Mouse (Mus musculus) cerebellum, postnatal 14 days (tissue): Measurements from ENCODE around the gene Plk1.

Experiments
- DNase-seq, 2 experiments: peaks; one replicate each; pipeline ENCODE4 v3.0.0; 2021; ENCODE audit warnings: mixed read lengths in 2 of 2

The Plk1 gene

DNA sequence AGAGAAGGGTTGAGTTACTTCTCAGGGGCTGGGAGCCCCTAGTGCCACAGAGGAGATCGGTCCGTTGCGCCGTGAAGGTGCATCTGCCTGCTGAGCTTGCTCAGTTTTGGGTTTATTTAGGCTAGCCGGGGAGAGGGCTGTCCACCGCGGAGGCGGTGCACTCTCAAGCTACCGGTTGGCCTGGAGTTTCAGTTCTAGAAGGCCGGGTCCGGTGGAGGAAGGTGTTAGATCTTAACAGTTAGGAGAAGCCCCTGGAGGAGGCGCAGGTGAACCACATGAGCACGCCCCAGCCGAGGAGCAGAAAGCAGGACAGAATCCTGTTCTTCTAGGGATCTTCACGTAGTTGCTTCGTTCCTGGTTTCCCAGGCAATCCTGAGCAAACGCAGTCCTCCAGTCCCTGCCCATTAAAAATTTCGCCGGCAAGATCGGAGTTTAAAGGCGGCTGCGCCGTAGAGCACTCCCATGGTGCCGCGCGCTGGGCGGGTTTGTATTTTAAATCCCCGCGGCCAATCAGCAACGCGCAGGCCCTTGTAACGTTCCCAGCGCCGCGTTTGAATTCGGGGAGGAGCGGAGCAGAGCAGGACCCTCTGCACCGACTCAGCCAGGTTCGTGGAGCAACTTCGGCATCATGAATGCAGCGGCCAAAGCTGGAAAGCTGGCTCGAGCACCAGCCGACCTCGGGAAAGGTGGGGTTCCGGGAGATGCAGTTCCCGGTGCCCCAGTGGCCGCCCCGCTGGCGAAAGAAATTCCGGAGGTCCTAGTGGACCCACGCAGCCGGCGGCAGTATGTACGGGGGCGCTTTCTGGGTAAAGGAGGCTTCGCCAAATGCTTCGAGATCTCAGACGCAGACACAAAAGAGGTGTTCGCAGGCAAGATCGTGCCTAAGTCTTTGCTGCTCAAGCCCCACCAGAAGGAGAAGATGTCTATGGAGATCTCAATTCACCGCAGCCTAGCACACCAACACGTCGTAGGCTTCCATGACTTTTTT is at the start of gene Plk1:
TSS of gene Plk1 (plus strand) at position 525 of the 988 bp plus-strand sequence.
- DNase-seq = peak; percentile 83 to 85

DNA sequence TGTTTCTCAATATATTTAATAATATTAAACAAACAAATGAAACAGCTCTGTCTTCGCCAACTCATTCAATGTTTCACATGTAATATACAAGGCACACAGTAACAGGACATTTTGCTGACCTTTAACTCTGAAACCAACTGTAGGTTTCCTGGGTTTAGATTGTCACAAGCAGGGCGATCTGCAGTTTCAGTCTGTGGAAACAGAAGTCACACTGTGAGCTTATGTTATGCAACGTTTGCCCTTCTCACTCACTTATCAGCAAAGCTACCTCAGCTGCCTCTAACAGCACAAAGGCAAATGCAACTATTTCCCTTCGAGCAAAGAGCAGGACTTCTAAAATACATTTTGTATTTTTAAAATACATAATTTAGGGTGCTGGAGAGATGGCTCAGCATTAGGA is 35.7 kb upstream of the Plk1 start:
- no peak for DNase-seq

DNA sequence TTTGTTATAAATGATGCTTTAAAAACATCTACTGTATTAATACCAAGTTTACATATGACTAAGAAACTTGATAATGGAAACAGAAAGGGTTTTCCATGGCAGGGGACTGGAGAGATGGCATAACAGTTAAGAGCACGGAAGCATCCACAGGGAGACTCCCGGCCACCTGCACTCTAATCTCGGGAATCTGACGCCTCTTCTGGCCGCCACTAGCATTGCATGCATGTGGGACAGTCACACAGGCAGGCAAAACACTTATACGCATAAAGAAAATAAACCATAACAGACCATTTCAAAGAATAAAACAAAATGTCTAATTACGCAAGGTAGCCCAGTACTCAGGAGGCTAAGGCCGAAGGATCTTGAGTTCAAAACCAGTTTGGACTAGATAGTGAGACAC is 33.6 kb upstream of the Plk1 start:
- no peak for DNase-seq

DNA sequence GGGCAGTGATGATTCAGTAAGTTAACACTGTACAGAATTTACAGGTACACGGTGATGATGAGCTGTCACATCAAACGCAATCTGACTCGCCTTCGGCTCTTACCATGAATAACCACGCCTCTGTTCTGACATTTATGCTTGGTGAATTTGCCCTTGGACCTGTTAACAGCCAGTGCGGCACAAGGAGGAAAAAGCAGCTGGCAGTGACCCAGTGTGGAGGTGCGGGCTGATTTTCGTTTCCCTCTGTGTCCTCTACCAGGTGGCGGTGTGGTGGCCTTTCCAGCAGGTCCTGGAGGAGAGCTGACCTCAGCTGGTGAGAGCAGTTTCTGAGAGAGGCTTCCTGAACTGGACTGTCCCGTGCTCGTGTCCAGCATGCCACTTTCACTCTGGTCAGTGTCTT is 32.3 kb upstream of the Plk1 start:
- DNase-seq = no peak

DNA sequence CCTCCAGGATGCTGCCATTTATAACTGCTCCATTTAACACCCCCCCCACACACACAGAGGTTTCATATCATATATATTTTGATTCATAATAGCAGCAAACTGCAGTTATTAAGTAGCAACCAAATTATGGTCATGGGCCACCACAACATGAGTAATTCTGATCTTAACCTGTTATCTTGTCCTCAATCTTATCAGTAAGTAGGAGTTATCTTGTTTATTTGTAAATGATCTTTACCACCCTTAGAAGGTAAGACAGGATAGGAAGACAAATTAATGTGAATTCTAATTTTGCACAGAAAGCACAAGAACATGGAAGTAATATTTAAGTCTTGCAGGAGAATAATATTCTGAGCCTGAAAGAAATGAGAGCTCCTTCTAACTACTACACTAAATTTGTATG is 27.4 kb upstream of the Plk1 start:
- DNase-seq = no peak

DNA sequence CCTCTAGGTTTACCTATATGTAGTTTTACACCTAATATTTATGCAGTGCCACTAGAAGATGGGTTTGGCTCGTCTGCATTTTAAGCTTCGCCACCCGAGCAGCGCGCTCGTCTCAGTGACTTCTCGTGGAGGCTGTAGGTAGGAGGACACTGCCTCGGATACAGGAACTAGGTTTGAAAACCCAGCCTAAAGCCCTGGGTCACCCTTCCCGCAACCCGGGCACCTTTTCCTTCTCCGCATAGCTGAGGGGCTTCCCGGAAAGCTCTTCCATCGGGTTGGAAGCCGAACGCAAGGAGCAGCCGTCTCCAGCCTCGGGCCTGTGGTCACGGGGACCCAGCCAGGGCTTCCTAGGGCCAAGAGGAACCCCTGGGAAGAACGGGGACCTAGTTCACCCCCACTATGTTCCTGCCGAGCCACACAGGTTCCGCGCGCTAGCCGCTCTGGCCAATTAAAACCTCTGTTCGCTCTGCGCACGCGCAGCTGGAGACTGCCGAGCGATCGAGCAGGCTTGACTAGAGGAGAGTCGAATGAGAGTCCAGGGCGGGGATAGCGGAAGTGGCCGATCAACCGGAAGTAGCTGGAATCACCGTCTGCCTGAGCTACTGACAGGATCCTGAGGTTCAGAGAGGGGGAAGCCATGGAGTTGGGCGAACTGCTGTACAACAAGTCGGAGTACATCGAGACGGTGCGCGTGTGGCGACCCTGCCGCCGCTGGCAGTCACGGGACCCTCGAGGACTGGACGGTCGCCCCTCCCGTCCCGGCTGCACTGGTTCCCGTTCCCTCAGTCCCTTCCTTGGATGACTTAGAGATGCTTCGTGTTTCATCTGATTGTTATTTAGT is 26.5 kb upstream of the Plk1 start, which contains the start of the genes Palb2 and Dctn5:
TSS of gene Palb2 (minus strand) at position 489 of the 841 bp plus-strand sequence.
TSS of gene Dctn5 (plus strand) at position 545 of the 841 bp plus-strand sequence.
- DNase-seq = peak; percentile 98

DNA sequence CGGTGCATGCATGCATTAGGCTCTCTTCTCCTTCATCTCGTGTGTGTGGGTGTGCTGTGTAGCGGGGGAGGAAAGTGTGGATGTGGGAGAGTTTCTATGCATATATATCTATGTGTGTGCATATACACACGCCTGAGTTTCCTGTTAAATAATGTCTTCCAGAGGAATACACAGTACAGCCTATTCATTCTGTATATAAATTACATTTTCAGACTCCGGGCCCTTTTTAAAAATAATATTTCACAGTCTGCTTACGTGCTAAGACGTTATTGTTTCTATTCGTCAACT is 26.0 kb upstream of the Plk1 start:
- DNase-seq = no peak

DNA sequence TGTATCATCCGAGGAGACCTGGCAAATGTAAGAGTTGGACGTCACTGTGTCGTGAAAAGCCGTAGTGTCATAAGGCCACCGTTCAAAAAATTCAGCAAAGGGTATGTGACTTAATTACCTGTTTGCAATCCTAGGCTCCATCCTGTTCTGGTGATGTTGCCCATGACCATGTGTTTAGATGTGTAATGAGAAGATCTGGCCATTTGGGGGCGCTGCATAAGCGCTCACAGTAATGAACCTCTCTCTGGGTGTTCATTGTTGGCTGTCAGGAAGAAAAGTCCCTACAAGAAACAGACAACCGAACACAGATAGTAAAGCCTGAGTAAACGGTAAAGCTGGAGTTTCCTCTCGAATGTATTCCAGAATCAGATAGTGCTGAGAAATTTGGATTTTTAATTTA is 24.2 kb upstream of the Plk1 start:
- DNase-seq = peak; percentile 10 to 46

DNA sequence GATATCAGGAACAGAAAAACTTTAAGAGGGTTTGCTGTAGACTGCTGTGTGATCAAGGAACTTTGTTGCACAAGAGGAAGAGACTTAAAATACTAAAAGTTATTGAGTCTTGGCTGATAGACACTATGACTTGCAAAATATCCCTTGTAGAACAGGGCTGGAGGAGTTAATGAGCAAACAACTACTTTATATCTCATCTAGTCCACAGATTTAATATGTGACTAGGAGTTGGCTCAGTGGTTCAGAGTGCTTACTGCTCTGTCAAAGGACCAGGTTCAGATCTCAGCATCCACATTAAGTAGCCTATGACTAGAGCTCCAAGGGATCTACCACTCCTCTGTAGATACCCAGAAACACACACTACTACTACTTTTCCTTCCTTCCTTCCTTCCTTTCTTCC is 22.2 kb upstream of the Plk1 start:
- no peak for DNase-seq

DNA sequence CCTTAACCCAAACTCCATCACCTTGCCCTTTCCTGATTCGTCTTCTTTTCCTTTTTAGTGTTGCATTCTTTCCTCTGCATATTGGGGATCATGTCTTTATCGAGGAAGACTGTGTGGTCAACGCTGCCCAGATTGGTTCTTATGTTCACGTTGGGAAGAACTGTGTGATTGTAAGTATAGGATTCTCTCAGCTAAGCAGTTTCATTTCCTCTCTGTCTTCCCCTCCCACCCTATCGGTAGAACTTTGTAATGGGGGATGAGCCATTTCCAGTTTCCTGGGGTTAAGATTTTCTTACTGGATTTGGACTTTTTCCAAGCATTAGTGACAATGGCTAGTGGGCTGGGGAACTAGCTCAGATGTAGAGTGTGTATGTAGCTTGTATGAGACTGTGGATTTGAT is 21.0 kb upstream of the Plk1 start:
- DNase-seq = no peak

DNA sequence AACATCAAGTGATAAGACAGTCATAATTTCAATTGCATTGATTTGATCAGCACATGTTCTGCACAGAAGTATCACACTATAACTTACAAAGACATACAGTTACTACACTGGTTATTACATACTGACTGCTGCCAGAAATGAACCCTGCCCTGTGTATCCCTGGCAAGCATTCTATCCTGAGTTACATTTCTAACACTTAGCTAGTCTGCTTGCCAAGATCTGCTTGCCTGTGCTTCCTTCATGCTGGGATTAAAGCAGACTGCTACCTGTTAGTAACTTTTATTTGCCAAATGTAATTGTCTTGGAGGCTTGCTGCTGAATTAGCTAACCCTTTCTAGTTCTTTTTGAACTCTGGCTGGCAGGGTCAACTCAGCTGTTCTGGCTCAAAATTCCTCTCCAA is 18.2 kb upstream of the Plk1 start:
- DNase-seq = no peak

DNA sequence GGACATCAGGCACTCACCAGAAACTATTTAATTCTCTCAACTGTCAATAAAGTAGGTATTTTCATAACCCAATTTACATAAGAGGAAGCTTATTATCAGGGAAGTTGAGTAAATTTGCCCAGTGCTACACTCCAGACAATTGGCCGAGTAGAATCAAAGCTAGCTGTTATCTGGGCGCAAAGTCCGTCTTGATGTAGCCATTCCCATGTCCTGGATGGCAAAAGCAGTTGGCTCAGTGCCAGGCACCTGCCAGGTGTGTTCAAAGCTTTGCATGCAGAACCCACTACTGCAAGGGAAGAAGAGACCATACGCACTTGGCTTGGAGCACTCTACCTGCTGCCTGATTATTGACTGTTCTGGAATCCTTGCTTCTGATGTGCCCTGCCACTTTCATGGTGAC is 6.8 kb upstream of the Plk1 start:
- peak in 1 of 2 experiments; percentile 9 for DNase-seq

DNA sequence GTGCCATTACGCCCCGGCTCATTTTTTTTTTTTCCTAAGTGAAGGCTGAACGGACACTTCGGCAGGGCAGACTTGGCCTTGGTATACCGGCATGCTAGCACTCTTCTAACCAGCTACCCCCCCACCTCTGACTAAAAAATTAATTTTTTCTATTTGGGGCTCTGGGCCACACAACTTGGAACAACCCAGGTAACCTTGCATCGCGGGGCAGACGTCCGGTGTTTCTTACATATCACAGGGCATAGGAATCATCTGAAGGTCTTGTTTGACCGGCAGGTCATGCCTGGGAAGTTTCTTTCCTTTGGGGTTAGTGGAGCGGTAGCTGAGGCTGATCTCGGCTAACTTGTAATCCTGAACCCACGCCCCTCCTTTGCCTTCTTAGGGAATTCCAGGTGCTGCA is 751 bp upstream of the Plk1 start:
- peak in 1 of 2 experiments; percentile 6 for DNase-seq

DNA sequence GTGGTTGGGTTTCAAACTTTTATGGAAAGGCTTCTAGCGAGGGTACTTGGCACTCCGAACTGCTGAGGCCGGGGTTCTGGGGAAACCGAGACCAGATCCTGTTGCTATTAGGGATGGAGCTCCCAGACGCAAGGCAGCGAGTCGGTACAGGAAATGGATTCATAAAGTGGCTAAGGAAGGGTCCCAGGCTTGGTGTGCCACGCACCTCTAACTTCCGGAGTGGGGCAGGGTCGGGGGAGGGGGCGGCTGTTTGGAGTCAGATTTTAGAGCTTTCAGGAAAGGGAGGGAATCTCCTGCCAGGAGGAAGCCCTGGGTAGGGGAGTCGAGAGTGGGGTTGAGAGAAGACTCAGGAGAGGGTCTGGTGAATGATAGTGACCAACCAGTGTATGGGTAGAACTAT is 798 bp downstream of the Plk1 start:
- DNase-seq = no peak

DNA sequence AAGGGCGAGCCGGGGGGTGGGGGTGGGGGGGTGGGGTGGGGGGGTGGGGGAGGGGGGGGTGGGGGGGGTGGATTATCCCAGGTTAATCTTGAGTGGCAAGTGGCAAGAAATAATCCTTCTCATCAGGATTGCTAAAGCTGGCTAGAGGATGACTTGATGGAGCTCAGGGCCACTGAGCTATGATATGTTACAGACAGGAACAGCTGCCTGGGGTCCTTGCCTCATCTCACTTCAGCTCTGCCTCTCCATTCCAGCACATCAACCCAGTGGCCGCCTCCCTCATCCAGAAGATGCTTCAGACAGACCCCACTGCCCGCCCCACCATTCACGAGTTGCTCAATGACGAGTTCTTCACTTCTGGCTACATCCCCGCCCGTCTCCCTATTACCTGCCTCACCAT is 4.5 kb downstream of the Plk1 start:
- DNase-seq = no peak

DNA sequence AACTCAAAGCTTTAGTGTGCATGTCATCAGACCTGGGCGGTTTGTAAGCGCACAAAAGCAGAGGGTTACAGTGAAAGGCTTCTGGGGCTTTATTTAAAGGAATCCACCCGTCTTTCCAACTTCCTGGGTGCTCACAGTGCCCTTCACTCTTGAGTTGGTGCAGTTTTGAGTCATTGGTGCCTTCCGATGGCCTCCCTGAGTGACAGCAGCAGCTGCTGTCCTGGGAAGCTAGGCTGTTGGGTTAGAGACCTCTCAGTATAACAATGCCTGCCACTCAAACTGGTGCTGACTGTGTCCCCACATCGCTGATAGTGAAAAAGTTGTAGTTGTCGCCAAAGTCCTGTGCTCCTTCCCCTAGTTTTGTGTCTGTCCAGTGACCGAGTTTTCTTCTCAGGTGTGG is 8.0 kb downstream of the Plk1 start:
- DNase-seq = no peak

DNA sequence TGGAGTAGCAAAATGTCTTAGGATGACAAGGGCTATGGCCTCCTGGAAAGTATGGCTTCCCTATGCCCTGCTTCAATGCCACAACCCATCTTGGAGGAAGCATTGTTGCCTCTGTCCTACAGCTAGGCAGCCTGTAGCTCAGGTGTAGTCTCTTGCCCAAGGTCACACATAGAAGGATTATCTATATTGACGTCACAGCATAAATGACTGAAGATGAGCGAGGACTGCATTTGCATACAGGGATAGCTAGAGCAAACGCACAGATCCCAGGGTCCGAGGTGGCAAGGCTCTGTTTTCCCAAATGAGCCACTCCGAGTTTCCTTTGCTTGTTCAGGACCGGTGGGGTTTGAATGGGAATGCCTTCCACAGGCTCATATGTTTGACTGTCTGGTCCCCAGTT is 11.5 kb downstream of the Plk1 start:
- DNase-seq = no peak

DNA sequence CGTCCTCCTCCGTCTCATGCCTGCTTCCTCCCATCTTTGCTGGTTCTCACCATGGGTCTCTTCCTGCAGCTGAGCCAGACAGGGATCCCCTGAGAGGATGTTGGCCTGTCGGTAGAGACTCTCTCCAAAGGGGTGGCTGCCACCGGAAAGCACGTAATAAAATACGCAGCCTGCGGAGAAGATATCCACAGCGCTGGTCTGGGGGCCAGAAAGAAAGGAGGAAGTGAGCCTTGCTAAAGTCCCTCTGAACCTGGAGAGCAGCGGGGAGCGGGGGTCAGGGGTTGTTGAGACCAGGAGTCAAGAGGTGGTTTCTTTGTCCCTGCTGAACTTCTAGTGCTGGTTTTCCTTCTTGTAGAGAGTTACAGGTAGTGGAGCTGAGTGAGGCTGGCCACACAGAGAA is 12.4 kb downstream of the Plk1 start:
- no peak for DNase-seq

DNA sequence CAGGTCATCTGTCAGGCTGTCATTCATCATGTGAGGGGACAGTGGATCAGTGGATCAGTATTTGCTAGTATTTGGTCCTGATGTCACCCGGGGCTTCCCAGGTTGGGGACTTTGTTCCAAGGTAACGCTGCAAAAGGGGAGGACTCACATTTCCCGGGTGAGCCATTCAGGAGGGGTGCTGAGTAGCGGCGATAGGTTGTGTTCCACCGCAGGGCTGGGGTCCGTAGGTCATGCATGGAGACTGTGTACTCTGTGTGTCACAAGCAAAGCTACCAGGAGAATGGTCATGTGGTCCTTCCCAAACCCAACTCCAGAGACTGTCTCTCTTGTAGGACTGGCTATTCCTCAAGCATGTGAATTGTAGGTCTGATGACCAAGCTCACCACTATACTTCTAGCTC is 21.5 kb downstream of the Plk1 start:
- DNase-seq = no peak

DNA sequence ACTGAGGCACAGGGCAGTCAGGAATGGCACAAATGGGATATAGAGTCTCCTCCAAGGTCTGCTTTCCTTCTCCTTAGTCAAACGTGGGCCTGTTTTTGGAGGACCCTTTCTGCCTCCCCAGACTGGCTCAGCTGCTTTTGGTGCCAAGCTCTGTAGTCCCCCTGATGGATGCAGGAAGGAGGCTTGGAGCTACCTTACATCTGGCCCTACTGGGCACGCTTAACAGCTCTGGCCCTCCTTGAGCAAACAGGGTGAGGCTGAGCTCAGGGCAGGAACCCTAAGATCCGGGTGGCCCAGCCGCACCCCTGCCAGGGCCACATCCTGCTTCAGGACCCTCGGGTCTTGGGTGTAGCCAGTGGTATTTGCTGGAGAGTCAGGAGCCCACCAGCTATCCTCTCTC is 25.3 kb downstream of the Plk1 start:
- no peak for DNase-seq

DNA sequence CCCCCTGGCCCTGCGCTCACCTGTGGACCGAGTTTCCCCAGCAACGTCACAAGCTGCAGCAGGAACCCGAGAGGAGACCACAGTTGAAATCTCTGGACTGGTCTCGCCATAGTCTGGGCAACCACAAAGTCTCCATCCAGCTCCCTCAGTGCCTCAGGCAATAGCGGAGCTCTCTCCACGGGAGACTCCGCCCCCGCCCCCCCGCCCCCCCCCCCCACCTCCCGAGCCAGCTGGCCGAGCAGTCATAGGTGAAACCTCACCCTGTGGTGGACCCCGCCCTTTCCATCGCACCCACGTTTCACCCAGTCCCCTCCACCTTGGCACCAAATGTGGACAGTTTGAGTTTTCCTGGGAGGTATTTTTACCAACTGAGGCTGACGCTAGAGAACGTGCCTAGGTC is 26.8 kb downstream of the Plk1 start, which contains the start of gene Ern2:
TSS of gene Ern2 (minus strand) at position 165 of the 400 bp plus-strand sequence.
- DNase-seq = no peak

DNA sequence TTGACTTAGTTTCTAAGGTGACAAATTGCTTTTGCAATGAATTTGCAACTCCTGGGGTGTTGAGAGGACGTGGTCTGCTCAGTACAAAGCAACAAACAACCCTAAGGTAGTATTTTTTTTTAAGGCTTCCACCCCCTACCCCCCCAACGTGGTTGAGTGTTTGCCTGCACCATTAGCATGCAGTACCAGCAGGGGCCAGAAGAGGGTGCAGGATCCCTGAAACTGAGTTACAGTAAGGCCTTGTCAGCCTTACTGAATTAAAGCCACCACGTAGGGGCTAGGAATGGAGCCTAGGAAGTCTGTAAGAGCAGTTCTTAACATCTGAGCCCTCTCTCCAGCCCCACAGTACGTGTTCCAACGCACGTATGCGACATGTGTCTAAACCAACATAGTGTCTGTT is 30.2 kb downstream of the Plk1 start:
- peak; percentile 58 to 80 for DNase-seq

DNA sequence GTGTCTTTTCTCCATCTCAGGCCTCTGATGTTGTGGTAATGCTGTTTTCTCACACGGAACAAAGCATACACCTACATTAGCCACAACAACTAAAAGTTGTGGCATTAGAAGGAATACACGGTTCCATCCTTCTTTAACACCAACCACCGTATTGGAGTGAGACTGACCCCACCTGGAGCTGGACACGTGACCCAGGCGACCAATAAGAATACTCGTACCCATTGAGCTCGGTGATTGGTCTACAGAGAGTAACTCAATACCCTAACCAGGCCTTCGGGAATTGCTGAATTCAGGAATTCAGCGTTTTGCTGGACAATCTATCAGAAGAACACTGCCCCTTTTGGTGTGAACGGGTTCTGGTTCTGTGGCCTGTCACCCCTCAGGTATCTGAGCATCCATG is 31.9 kb downstream of the Plk1 start:
- no peak for DNase-seq

DNA sequence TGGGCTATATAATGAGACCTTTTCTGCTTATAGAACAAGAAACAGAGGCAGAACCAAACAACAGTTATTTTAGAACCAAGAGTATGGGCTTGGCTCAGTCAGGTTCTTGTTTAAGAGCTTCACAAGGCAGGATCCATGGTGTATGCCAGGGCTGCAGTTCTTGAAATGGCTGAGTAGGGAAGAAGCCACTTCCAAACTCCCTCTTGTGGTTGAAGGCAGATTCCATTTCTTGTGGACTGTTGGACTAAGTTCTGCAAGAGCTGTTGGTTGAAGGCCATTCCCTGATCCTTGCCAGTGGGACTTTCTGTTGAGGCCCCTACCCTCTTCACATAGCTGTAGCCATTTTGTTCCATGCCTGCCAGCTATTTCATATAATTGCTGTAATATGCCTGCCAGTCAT is 34.7 kb downstream of the Plk1 start:
- DNase-seq = no peak
